Mouse (Mus musculus): ENCODE measurements around the gene Gm10803. TPM values are rescaled to one million over a fixed set of nuclear protein-coding genes. Genes with fewer than 3 reads are reported as not detected.

The Gm10803 gene
- total and polyA plus RNA-seq, 3 experiments: not detected

DNA sequence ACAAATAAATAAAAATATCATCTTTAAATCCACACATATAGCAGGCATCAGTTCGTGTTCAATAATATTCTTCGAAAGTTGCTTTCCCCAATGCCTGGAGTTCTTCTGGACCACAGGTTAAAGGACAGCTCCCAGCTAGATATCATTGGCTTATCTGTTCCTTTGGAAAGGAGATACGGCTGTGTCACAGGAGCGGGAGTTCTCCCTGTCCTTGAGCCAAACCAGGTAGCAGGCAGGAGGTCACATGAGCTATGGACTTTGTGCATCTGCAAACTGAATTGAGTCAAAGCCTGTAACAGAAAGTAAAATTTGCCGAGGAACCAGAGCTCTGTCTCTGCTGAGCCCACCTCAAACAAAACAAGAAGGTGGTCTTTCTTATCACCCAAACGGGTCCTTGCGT, 52.7 kb downstream of the Gm10803 start:
- no peaks in the 10 kb centered on the region for H3K4me1 ChIP-seq (ENCODE audit: control insufficient read depth in 1 of 2, insufficient read depth in 2 of 2)
- H3K4me2 ChIP-seq (ENCODE audit: insufficient read depth, low read depth, poor library complexity, severe bottlenecking): 0 out of 2 replicates have a peak overlapping the region, but pooled peaks have one; percentile 14
- no peak overlapping the region for H3K27ac ChIP-seq (ENCODE audit: insufficient read depth, low read depth)
- no peaks in the 10 kb centered on the region for H3K36me3 ChIP-seq (replicated peaks in 1 of 2; ENCODE audit: control insufficient read depth in 1 of 2, insufficient read depth in 1 of 2, low read length in 1 of 2)
- H3K27me3 ChIP-seq (replicated peaks): peaks cover 90% of the 10 kb centered on the region
- no peak for DNase-seq (ENCODE audit: extremely low read depth)
- H3K79me2 ChIP-seq (replicated peaks; ENCODE audit: control insufficient read depth, extremely low read depth, insufficient read depth, poor library complexity, severe bottlenecking): no peaks in the 10 kb centered on the region
- in situ Hi-C loops (cut with MboI; ENCODE audit: low pct_ligation_motif_present, low pct_unique_long_range_greater_than_20kb, low sequenced_read_pairs) (no loop called here), dilution Hi-C loops (cut with MboI; ENCODE audit: extremely low pct_ligation_motif_present, extremely low pct_unique_long_range_greater_than_20kb, low sequenced_read_pairs) (no loop called here)
- TF ChIP-seq RAD21 (IDR thresholded peaks at IDR 0.05; ENCODE audit: low read depth, low read length) (no peak), JUND (conservative IDR thresholded peaks at IDR 0.05; ENCODE audit: low read depth, low read length) (no peak), MYC (IDR thresholded peaks at IDR 0.05; ENCODE audit: low read depth, low read length) (no peak), EP300 (IDR thresholded peaks at IDR 0.05; ENCODE audit: low read length) (no peak), MAFK (IDR thresholded peaks at IDR 0.05; ENCODE audit: insufficient replicate concordance, low read length) (no peak), MXI1 (IDR thresholded peaks at IDR 0.05; ENCODE audit: low read depth, low read length) (no peak), UBTF (IDR thresholded peaks at IDR 0.05; ENCODE audit: low read depth, low read length) (no peak), E2F4 (IDR thresholded peaks at IDR 0.05; ENCODE audit: insufficient replicate concordance, low read depth, low read length) (no peak), ZMIZ1 (IDR thresholded peaks at IDR 0.05; ENCODE audit: low read depth, low read length) (no peak), JUN (IDR thresholded peaks at IDR 0.05; ENCODE audit: insufficient read depth, low read depth, low read length) (no peak), ELF1 (IDR thresholded peaks at IDR 0.05; ENCODE audit: low read depth, low read length) (no peak), BHLHE40 (IDR thresholded peaks at IDR 0.05; ENCODE audit: low read depth, low read length) (no peak), ZKSCAN1 (IDR thresholded peaks at IDR 0.05; ENCODE audit: borderline replicate concordance, low read depth, low read length) (no peak), IRF4 (IDR thresholded peaks at IDR 0.05; ENCODE audit: low read depth, low read length) (no peak), ETS1 (conservative IDR thresholded peaks at IDR 0.05; ENCODE audit: low read depth, low read length) (no peak), CHD1 (IDR thresholded peaks at IDR 0.05; ENCODE audit: low read depth, low read length) (no peak), CHD2 (IDR thresholded peaks at IDR 0.05; ENCODE audit: low read length) (no peak), USF1 (IDR thresholded peaks at IDR 0.05; ENCODE audit: low read depth, low read length) (no peak)
- no peak overlapping the region for H3K9ac ChIP-seq (ENCODE audit: insufficient read depth, low read depth)
- no peaks in the 10 kb centered on the region for H3K9me3 ChIP-seq (replicated peaks; ENCODE audit: low read length)
- H3K4me3 ChIP-seq (replicated peaks in 1 of 3; ENCODE audit: low read depth in 2 of 3, low read length in 2 of 3, poor library complexity in 1 of 3): no peak overlapping the region

Other genes starting within 250 kb of the Gm10803 start
- gene Tspan18, start 226.1 kb upstream of the Gm10803 start, total RNA-seq (2012; rRNA removed): 0.13 and 0.38 TPM in 2 replicates
- gene Tspan18, start 226.1 kb upstream of the Gm10803 start, total RNA-seq (2014; rRNA removed): not detected in 2 replicates
- not detected in 2 replicates for gene Tspan18, start 226.1 kb upstream of the Gm10803 start, polyA plus RNA-seq (2012; ENCODE audit: insufficient read length, low read depth)
- gene Cd82, start 97.4 kb upstream of the Gm10803 start, total RNA-seq (2012; rRNA removed): 164 and 215 TPM in 2 replicates
- gene Cd82, start 97.4 kb upstream of the Gm10803 start, total RNA-seq (2014; rRNA removed): 157 and 177 TPM in 2 replicates
- gene Cd82, start 97.4 kb upstream of the Gm10803 start, polyA plus RNA-seq (2012; ENCODE audit: insufficient read length, low read depth): 249 and 294 TPM in 2 replicates
- gene Alx4, start 81.8 kb downstream of the Gm10803 start, total RNA-seq (2012; rRNA removed): not detected in 2 replicates
- not detected in 2 replicates for gene Alx4, start 81.8 kb downstream of the Gm10803 start, total RNA-seq (2014; rRNA removed)
- not detected in 2 replicates for gene Alx4, start 81.8 kb downstream of the Gm10803 start, polyA plus RNA-seq (2012; ENCODE audit: insufficient read length, low read depth)